Mouse (Mus musculus) G1E (cell line): ENCODE measurements at regions not wholly inside any gene's neighbourhood (a gene's known extent, or its start where the extent isn't known, plus 50 kb on each side); places are given as distances from the start of the nearest gene placed in this dataset.

Experiments used
- CTCF ChIP-seq: IDR thresholded peaks from 2 replicates; pipeline ENCODE4 v1.5.1; 2012; ENCODE audit warnings: low read depth, low read length, inconsistent platforms, mixed read lengths
- GATA1 ChIP-seq: IDR thresholded peaks from 2 replicates; pipeline ENCODE4 v1.6.1; 2012; ENCODE audit warnings: borderline replicate concordance, low read length, inconsistent platforms, mixed read lengths
- GATA2 ChIP-seq: IDR thresholded peaks from 2 replicates; pipeline ENCODE4 v1.6.1; 2012; ENCODE audit warnings: low read depth, low read length, inconsistent platforms, borderline replicate concordance
- TAL1 ChIP-seq: conservative IDR thresholded peaks from 2 replicates; pipeline ENCODE4 v1.6.1; 2012; ENCODE audit warnings: low read depth, low read length, inconsistent platforms, mixed read lengths

- TF ChIP-seq CTCF (no peak), GATA1 (no peak), GATA2 (no peak), TAL1 (no peak)
These were observed 198.1 kb upstream of the Tbl1xr1 start for GRCm38 (mm10) chr3:21878396-21878795.
